Mouse (Mus musculus) kidney, adult 9 months (tissue): ENCODE measurements around the gene Ncoa1.
A peak's percentile ranks its signal among the peaks of the same experiment; 100 is the strongest.
"Not testable (repeated sequence)": the region's sequence is repeated elsewhere in the genome, so short reads cannot be mapped to it uniquely, and the experiment has no call there.

ENCODE experiments used
- DNase-seq: peaks from one replicate; pipeline ENCODE4 v3.0.0; 2022

Gene Ncoa1

DNA sequence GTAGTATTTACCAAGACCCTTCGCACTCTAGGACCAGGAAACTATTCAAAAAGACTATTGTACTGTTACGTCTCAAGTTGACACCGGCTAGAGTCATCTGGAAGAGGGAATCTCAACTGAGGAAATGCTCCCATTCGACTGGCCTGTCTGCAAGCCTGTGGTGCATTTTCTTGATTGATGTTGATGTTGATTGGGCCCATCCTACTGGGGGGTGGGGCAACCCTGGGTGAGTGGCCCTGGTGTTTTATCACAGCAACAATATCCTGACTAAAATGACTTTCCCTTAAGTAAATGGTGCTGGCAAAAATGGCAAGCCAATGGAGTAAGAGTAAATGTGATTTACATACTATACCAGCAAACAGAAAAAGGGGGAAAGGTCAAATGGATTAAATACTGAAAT lies 85.7 kb downstream of the Ncoa1 start:
- DNase-seq: no peak

- DNase-seq: no peak
Measured at GRCm38 (mm10) chr12:4390721-4391120, 86.3 kb downstream of the Ncoa1 start.

GRCm38 (mm10) chr12:4386077-4386719 lies 90.8 kb downstream of the Ncoa1 start:
- DNase-seq: peak; percentile 30

DNA sequence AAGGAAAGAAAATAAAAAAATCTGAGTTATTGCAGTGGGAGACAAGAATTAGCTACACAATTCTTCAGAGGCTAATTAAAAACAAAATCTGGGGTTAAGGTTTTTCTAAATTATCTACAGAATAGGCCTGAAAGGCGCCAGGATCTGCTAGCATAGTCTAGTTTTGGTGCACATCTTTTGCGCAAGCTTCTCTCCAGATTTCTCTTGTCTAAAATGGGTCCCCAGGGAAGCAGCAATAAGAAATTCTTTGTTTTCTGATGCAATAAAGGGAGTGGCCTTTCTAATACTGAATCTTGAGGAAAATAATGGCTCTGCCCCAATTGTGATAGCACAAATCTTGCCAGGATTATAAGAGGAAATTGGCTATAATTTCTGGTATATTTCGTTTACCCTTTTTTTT lies 93.9 kb downstream of the Ncoa1 start:
- DNase-seq: no peak

DNA sequence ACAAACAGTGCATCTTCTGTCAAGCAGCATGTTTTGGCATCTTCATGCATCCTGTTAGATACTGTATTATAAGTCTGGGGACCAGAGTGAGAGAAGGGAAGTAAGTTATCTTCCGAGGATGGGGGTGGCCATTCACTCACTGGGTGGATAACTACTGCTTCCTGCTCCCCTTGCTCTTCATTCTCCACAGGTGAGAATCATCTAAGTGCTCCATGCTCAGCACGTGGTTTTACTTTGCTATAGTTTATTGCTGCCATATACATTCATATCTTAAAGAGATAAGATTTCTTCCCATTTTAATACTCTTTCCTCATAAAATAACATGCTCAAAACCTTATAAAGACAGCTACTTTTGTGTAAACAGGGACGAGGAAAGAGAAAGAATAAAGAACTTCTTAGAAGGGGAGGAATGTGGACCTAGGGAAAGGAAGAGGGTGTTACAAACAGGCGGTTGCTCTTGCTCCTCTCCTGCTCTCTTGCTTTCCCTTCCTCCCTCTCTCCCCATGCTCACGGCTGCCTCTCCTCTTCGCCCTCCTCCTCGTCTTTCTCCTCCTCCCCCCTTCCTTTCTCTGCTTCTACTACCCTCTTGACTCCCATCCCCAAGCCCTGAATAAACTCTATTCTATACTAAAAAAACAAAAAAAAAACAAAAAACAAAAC lies 97.6 kb downstream of the Ncoa1 start:
- DNase-seq: no peak

DNA sequence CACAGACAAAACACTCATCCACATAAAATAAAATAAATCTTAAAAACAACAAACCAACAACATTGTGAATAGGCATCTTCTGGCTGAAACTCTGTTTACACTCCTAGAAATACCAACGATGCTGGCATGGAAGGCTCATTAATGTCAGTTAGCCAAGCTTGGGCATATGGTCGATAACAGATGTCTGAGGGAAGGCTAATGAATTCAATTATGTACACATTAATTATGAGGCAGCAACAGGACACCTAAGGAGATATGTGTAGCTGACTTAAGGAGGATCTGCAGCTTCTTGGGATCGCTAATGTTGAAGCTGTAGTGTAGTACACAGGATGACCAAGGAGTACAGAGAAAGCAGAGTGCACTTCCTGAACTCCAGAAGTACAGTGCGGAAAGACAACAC lies 100.5 kb downstream of the Ncoa1 start:
- no peak for DNase-seq

GRCm38 (mm10) chr12:4374816-4375493 lies 102.0 kb downstream of the Ncoa1 start:
- no peak for DNase-seq

DNA sequence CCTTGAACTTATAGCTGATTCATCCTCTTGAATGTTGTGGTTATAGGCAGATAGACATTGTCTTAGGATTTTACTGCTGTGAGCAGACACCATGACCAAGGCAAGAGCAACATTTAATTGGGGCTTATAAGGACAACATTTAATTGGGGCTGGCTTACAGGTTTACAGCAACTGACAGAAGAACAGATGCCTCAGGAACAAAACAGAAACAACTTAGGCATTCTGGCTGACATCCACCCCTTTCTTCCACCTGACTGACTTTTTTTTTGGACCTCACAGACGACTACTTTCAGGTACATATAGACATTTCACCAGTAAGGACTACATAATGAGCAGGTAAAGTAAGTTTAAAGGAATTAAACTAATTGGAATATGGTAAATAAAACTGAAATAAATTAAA lies 105.6 kb downstream of the Ncoa1 start:
- DNase-seq: no peak

GRCm38 (mm10) chr12:4365951-4366350 lies 111.0 kb downstream of the Ncoa1 start:
- DNase-seq: no peak

- no peak for DNase-seq
Measured at GRCm38 (mm10) chr12:4359475-4359874, 117.5 kb downstream of the Ncoa1 start.

DNA sequence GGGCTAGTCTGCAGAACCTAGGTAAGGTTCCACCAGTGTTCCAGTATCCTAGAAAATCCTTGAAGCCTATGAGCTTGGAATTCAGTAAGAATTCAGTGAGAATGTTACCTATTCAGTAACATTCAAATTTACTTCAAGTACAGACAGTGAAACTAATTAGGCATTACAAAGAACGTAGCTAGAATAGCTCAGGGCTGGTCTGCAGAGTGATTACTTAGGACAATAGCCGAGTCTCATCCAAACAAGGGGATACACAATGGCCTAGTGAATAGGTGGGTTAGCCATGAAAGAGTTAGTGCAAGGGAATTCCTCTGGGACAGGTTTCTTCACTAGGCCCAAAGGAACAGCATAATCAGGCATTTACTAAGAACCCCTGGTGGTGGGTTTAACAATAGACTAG lies 118.3 kb downstream of the Ncoa1 start:
- not testable (repeated sequence) for DNase-seq

GRCm38 (mm10) chr12:4358100-4358499 lies 118.9 kb downstream of the Ncoa1 start:
- DNase-seq: no peak

DNA sequence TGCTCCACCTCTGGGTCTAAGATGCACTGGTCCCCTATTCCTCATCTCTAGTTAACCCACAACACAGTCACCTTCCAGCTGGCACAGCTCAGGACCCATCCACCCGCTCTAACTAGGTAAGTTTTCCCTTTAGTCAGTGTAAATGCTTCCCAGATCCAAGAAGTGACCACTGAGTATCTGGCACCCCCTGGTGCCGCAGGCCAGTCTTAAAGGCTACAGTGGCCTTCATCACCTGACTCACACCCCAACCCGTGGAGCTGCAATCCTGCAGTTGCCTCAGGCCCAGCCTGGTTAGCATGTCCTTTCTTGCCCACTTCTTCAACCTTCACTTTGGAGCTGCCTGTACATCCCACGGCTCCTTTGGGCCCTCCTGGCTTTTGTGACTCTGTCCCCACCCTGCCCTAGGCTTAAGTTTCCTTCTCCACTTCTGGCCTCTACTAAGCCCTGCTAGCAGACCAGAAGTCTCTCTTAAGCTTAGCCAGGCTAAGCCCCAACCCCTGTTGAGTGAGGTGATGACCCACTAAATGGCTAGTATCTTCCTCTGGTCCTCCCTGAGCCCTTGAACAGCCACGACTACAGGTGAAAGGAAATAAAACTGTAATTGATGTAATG lies 120.0 kb downstream of the Ncoa1 start:
- DNase-seq: no peak

GRCm38 (mm10) chr12:4355019-4355730 lies 121.8 kb downstream of the Ncoa1 start:
- no peak for DNase-seq

GRCm38 (mm10) chr12:4343216-4343615 lies 133.8 kb downstream of the Ncoa1 start:
- DNase-seq: no peak

- no peak for DNase-seq
Measured at GRCm38 (mm10) chr12:4342087-4342486, 134.9 kb downstream of the Ncoa1 start.

GRCm38 (mm10) chr12:4340325-4340924 lies 136.6 kb downstream of the Ncoa1 start:
- DNase-seq: no peak

GRCm38 (mm10) chr12:4323604-4324003 lies 153.4 kb downstream of the Ncoa1 start:
- no peak for DNase-seq

GRCm38 (mm10) chr12:4322227-4322626 lies 154.8 kb downstream of the Ncoa1 start:
- DNase-seq: no peak

DNA sequence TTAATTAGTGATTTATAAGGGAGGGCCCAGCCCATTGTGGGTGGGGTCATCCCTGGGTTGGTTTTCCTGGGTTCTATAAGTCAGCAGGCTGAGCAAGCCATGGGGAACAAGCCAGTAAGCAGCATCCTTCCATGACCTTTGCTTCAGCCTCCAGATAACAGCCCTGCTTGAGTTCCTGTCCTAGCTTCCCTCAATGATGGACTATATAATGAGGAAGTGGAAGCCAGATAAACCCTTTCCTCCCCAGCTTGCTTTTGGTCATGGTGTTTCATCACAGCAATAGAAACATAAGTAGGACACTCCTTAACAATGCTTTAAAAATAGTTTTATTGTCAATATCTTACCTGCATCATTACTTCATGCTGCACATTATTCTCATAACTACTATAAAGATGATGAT lies 163.2 kb downstream of the Ncoa1 start:
- DNase-seq: no peak

DNA sequence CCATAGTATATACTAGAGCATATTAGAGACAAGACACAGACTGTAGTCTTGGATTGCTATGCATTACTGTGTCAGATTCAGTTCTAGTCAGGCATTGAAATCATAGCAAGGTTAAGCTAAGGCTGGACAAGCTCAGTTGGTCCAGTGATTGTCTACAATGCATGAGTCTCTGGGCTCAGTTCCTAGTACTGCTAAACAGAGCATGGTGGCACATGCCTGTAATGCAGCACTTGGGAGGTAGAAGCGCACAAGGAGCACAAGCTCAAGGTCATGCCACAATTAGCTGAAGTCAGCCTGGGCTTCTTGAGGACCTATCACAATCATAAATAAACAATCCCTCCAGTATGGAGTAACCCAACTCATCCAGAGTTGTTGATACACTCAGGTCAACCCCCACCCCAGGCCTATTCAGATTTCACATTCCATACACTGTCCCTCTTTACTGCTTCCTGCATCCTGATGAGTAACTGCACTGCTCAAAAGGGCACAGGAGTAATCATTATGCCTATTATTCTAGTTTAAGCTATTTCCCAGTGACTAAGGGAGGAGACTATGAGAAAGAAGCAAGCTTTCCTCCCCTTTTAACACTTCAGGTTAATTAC lies 170.2 kb downstream of the Ncoa1 start:
- DNase-seq: no peak

GRCm38 (mm10) chr12:4299300-4299699 lies 177.7 kb downstream of the Ncoa1 start:
- DNase-seq: no peak
